Mouse (Mus musculus) intestine, embryonic 14.5 days (tissue): ENCODE measurements around the gene Gm12248. TPM values are rescaled to one million over a fixed set of nuclear protein-coding genes. Genes with fewer than 3 reads are reported as not detected.
A peak's percentile ranks its signal among the peaks of the same experiment; 100 is the strongest.

Experiments
- ATAC-seq: fragments of 200-750 bp; cut with Nextera tagmentation; replicated peaks from 2 replicates; pipeline ENCODE4 v1.8.0; 2017; ENCODE audit warnings: low read depth, moderate number of reproducible peaks, moderate TSS enrichment, moderate library complexity; ENCODE audit not compliant: low FRiP score, low TSS enrichment
- DNase-seq: peaks from one replicate; pipeline ENCODE4 v3.0.0-alpha.2; 2018; ENCODE audit warnings: low spot score
- H3K27ac ChIP-seq: fragments of 300-500 bp; sonication (generic); 2 replicates; pipeline ENCODE4 v1.5.1; 2014; ENCODE audit warnings: low read depth, mild to moderate bottlenecking, control low read depth
- H3K27me3 ChIP-seq: fragments of 300-500 bp; sonication (generic); replicated peaks from 2 replicates; pipeline ENCODE4 v1.6.1; 2014; ENCODE audit warnings: low read length, control low read depth; ENCODE audit not compliant: control insufficient read depth, insufficient read depth
- H3K36me3 ChIP-seq: fragments of 300-500 bp; sonication (generic); 2 replicates; pipeline ENCODE4 v1.6.1; 2014; ENCODE audit warnings: low read length, control low read depth; ENCODE audit not compliant: control insufficient read depth, insufficient read depth
- H3K4me1 ChIP-seq: fragments of 300-500 bp; sonication (generic); replicated peaks from 2 replicates; pipeline ENCODE4 v1.6.1; 2014; ENCODE audit warnings: low read length, control low read depth, mixed read lengths; ENCODE audit not compliant: control insufficient read depth, insufficient read depth
- H3K4me2 ChIP-seq: fragments of 300-500 bp; sonication (generic); 2 replicates; pipeline ENCODE4 v1.6.1; 2014; ENCODE audit warnings: low read length
- H3K4me3 ChIP-seq: fragments of 300-500 bp; sonication (generic); 2 replicates; pipeline ENCODE4 v1.5.1; 2014; ENCODE audit warnings: low read depth, low read length, control low read depth, mixed read lengths
- H3K9ac ChIP-seq: fragments of 300-500 bp; sonication (generic); 2 replicates; pipeline ENCODE4 v1.6.1; 2014; ENCODE audit warnings: mild to moderate bottlenecking, low read length
- H3K9me3 ChIP-seq: fragments of 300-500 bp; sonication (generic); 2 replicates; pipeline ENCODE4 v1.6.1; 2016; ENCODE audit warnings: low read length, control low read depth; ENCODE audit not compliant: control insufficient read depth
- WGBS: fragments of 180-500 bp; shearing (Covaris S2); extraction: QIAGEN DNeasy Blood & Tissue Kit; methylation state at CpG from one replicate; pipeline ENCODE4 v1.1.7; 2014; 5-methylcytosine and 5-hydroxymethylcytosine counted together
- polyA plus RNA-seq: library from polyadenylated mRNA; unstranded; fragments of >200 nt; fragmentation: Nextera tagmentation; extraction: Ambion mirVana; gene quantifications from 2 replicates; pipeline ENCODE4 v1.2.1, GENCODE M21; 2014

Gene Gm12248
- polyA plus RNA-seq = not detected in 2 replicates

DNA sequence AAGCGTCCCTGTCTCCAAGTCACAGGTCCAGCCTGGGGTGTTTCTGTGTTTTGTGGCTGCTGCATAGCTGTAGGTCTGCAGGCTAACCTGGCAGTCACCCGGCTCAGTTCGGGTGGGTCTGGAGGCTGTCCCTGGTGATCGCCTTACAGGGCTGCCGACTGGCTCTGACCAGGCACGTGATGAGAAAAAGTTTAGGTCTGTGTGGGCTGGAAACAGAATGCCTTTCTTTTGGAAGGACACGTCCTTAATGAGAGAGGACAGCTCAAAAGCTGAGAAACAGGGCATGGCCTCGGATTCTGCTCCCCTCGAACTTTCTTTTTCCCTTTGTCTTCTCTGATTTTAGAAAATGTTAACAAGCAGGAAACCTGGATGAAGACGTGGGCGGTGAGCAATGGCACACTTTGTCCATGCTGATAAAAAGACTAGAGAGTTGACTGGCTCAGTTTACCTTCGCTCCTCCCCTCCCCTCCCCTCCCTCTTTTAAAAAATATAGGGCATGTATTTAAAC lies at the start of gene Gm12248:
Gm12248 (minus strand) TSS at position 114 of the 508 bp plus-strand sequence.
- 0 out of 2 replicates have a peak within 1 kb of the TSS, but pooled peaks have one; percentile 10 for H3K4me3 ChIP-seq
- WGBS = 15% methylated on average over 12 of the region's 12 CpGs

DNA sequence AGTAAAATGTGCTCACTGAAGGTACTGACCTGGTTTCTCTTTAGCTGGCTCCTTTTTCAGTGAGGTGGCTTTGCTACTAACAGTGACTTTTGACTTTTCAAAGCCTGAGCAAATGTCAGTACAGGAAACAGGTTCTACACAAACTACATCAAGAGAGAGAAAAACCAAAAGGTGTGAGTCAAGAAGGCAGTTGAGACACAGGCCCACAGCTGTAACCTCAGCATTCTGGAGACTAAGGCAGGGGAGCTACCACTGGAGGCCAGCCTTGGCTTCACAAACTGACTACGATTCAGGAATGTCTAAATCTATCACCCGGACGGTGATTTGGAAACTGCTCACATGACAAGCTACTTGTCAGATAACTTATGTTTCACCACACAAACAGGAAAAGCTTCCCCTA lies 46.5 kb upstream of the Gm12248 start:
- DNase-seq (no peak), ATAC-seq (no peak)
- Histone ChIP-seq H3K36me3 (peaks cover 95% of the 10 kb centered on the region), H3K27me3 (no peaks in the 10 kb centered on the region), H3K4me3 (no peak overlapping the region), H3K9ac (no peak overlapping the region), H3K27ac (no peak overlapping the region), H3K4me1 (no peaks in the 10 kb centered on the region), H3K4me2 (no peak overlapping the region), H3K9me3 (no peaks in the 10 kb centered on the region)
- WGBS = 77% methylated on average over 3 of the region's 3 CpGs

More for the DNA sequence above, at the start of gene Gm12248:
- Histone ChIP-seq H3K27ac (no peak within 1 kb of the TSS), H3K36me3 (no peaks in the 10 kb centered on the region), H3K9ac (no peak within 1 kb of the TSS), H3K27me3 (0 out of 2 replicates have a peak, but pooled peaks cover 4% of the 10 kb centered on the region), H3K4me1 (peaks cover 7% of the 10 kb centered on the region), H3K9me3 (no peaks in the 10 kb centered on the region), H3K4me2 (peak within 1 kb of the TSS; percentile 43)
- ATAC-seq = 0 out of 2 replicates have a peak, but pooled peaks have one; percentile 21
- peak; percentile 61 for DNase-seq

DNA sequence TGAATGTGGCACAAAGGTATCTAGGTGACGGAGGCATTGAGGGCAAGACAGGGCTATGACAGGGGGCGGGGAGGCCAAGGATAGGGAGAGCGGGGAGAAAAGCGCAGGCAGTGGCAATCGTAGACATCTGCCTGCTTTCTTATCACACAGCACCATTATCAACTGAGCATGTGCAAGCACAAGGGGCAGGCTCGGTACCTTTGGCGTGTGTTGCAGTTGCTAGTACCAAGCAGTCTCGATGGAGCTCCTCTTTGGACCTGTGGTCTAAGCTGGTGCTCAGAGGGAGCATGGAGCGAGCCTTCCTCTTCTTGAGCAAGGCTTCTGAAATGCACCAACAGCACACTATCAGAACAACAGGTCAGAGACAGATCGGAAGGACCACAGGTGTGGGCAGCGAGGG lies 45.9 kb upstream of the Gm12248 start:
- Histone ChIP-seq H3K27me3 (no peaks in the 10 kb centered on the region), H3K4me2 (no peak overlapping the region), H3K9me3 (no peaks in the 10 kb centered on the region), H3K4me1 (no peaks in the 10 kb centered on the region), H3K4me3 (no peak overlapping the region), H3K36me3 (peaks cover 94% of the 10 kb centered on the region), H3K9ac (no peak overlapping the region), H3K27ac (no peak overlapping the region)
- 89% methylated on average over 11 of the region's 11 CpGs for WGBS
- no peak for ATAC-seq
- DNase-seq = no peak

DNA sequence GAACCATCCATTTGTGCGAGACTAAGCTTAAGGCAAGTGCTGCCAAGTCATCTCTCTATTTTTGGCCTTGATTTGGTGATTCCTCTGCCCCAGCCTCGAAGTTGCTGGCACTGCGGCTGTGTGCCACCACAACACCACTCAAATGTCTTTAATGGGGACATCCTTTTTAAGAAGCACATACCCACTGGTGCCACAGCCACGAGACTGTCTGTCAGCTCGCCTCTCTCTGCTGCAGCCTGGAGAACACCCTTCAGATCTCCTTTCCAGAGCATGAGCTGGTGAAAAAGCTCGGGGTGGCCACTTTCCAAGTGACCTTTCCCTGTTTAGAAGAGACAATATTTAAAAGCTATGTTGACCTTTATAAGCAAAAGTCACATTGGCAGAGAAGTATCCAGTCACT lies 43.7 kb upstream of the Gm12248 start:
- Histone ChIP-seq H3K4me3 (no peak overlapping the region), H3K36me3 (peaks cover 95% of the 10 kb centered on the region), H3K9ac (no peak overlapping the region), H3K9me3 (no peaks in the 10 kb centered on the region), H3K27me3 (no peaks in the 10 kb centered on the region), H3K4me1 (no peaks in the 10 kb centered on the region), H3K27ac (no peak overlapping the region), H3K4me2 (no peak overlapping the region)
- WGBS = 95% methylated on average over 6 of the region's 6 CpGs
- no peak for DNase-seq
- ATAC-seq = no peak

DNA sequence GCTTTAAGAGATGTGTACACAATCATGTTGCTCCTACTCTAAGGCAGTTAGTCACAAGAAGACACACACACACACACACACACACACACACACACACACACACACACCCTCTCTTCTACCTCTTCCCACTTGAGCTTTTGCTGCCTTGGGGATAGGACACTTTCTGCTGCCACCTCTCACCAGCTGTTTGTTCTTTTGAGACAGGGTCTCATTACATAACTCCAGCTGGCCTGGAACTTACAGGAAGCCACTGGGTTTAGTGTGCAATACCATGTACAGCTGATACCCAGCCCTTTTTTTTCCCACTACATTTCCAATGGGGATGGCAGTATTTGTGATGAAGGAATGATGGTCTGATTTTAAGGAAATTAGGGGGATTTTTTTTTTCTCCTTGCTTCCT lies 42.4 kb upstream of the Gm12248 start:
- Histone ChIP-seq H3K9ac (no peak overlapping the region), H3K4me1 (no peaks in the 10 kb centered on the region), H3K27me3 (no peaks in the 10 kb centered on the region), H3K4me2 (no peak overlapping the region), H3K27ac (no peak overlapping the region), H3K36me3 (peaks cover 88% of the 10 kb centered on the region), H3K4me3 (no peak overlapping the region), H3K9me3 (no peaks in the 10 kb centered on the region)
- ATAC-seq = no peak
- DNase-seq = no peak

- H3K4me1 ChIP-seq = no peaks in the 10 kb centered on the region
- H3K27me3 ChIP-seq = no peaks in the 10 kb centered on the region
- ATAC-seq (no peak), DNase-seq (no peak)
- no peak overlapping the region for H3K27ac ChIP-seq
- H3K4me2 ChIP-seq = no peak overlapping the region
- H3K9me3 ChIP-seq = no peaks in the 10 kb centered on the region
- H3K9ac ChIP-seq = no peak overlapping the region
- peaks cover 88% of the 10 kb centered on the region for H3K36me3 ChIP-seq
- no peak overlapping the region for H3K4me3 ChIP-seq
Observed at GRCm38 (mm10) chr11:58134869-58135268, 41.9 kb upstream of the Gm12248 start.

DNA sequence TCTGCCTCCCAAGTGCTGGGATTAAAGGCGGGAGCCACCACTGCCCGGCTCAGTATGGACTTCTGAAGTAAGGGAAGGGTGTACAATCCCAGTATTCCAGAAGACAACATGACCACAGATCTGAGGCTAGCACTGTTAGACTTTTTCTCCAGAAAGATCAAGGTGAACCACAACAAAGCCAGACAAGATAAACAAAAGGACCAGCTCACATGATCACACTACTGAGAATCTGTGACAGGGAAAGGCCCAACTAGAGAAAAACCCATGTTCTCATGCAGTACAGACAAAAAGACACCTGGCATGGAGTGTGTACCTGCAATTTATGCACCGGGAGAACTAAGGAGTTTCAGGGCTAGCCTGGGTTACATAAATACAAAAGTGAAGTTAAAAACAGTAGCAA lies 39.1 kb upstream of the Gm12248 start:
- Histone ChIP-seq H3K9me3 (no peaks in the 10 kb centered on the region), H3K27me3 (no peaks in the 10 kb centered on the region), H3K9ac (no peak overlapping the region), H3K36me3 (peaks cover 88% of the 10 kb centered on the region), H3K4me3 (no peak overlapping the region), H3K4me2 (no peak overlapping the region), H3K4me1 (no peaks in the 10 kb centered on the region), H3K27ac (no peak overlapping the region)
- 95% methylated on average over 3 of the region's 3 CpGs for WGBS
- no peak for ATAC-seq
- DNase-seq = no peak

DNA sequence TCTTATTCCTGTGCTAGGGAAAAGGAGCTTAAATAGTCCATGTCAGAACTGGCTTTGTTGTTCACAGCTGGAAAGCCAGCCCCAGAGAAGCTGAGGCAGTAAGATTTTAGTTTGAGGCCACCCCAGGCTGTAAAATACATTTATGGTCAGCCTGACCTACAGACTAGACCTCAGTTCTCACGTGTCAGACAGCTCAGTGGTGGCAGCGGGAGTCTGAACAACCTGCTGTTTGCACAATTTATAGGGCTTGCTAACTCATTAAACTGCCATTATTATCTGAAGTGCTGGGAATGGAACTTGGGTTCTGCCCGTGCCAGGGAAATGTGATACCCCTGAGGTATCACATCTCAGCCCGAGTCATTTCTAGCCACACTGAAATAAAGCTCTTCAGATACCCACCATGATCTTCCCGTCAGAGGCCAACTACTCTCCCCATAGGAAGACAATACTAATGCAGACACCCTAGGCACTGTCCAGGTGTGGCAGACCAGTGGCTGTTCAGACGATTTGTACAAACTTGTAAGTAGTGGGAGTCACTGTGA lies 36.4 kb upstream of the Gm12248 start:
- ATAC-seq = no peak
- WGBS = 68% methylated on average over 6 of the region's 6 CpGs
- H3K36me3 ChIP-seq = peaks cover 88% of the 10 kb centered on the region

DNA sequence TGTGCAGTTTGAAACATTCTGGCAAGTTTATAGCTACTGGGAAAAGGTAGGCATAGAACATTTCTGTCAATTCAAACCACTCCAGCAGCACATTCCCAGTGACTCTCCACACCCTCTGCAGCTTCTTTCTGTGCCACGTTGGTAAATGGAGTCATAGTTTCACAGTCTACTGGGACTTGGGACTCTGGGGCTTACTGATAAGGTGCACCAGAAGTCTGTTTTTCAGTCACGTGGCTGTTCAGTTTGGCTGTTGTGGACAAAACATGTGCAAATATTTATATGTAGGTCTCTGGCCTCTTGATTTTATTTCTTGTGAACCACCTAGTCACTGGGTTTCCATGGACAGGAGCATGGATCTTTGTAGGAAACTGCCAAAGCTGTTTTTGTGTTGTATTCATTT lies 34.6 kb upstream of the Gm12248 start:
- Histone ChIP-seq H3K4me3 (no peak overlapping the region), H3K4me2 (no peak overlapping the region), H3K4me1 (no peaks in the 10 kb centered on the region), H3K27me3 (no peaks in the 10 kb centered on the region), H3K9ac (no peak overlapping the region), H3K27ac (no peak overlapping the region), H3K36me3 (peaks cover 90% of the 10 kb centered on the region), H3K9me3 (no peaks in the 10 kb centered on the region)
- DNase-seq = no peak
- ATAC-seq = no peak
- 60% methylated on average over 2 of the region's 2 CpGs for WGBS

More for the DNA sequence above, 36.4 kb upstream of the Gm12248 start:
- Histone ChIP-seq H3K27ac (no peak overlapping the region), H3K9me3 (no peaks in the 10 kb centered on the region), H3K4me2 (no peak overlapping the region), H3K27me3 (no peaks in the 10 kb centered on the region), H3K4me3 (no peak overlapping the region), H3K9ac (no peak overlapping the region), H3K4me1 (no peaks in the 10 kb centered on the region)
- no peak for DNase-seq
